Mouse (Mus musculus): Measurements from ENCODE around the gene Ip6k3. TPM values are rescaled to one million over a fixed set of nuclear protein-coding genes. Genes with fewer than 3 reads are reported as not detected.
A peak's percentile ranks its signal among the peaks of the same experiment; 100 is the strongest.

Ip6k3 gene
- polyA plus RNA-seq, 1 experiment from 2014 or later = 0.35 TPM

- no peak; the same call in 1 of the 2 replicates for ATAC-seq (replicated peaks; ENCODE audit: insufficient number of reproducible peaks, insufficient read depth, low FRiP score, low read depth)
- H3K27ac ChIP-seq = no peak overlapping the region
- H3K9ac ChIP-seq = no peak overlapping the region
- no peak overlapping the region for H3K4me3 ChIP-seq
- no peaks in the 10 kb centered on the region for H3K4me1 ChIP-seq (replicated peaks)
- H3K9me3 ChIP-seq (replicated peaks) = no peaks in the 10 kb centered on the region
- H3K27me3 ChIP-seq = no peaks in the 10 kb centered on the region
- 25% methylated on average over 3 of the region's 3 CpGs for WGBS
- H3K36me3 ChIP-seq = no peaks in the 10 kb centered on the region
- H3K4me2 ChIP-seq = no peak overlapping the region
Measured at GRCm38 (mm10) chr17:27181666-27182065, 14.1 kb upstream of the Ip6k3 start.

- Histone ChIP-seq H3K36me3 (no peaks in the 10 kb centered on the region), H3K27ac (no peak overlapping the region), H3K4me1 (replicated peaks) (no peaks in the 10 kb centered on the region; the same call in 1 of the 2 replicates), H3K9ac (no peak overlapping the region), H3K4me2 (no peak overlapping the region), H3K9me3 (replicated peaks) (no peaks in the 10 kb centered on the region), H3K27me3 (no peaks in the 10 kb centered on the region), H3K4me3 (no peak overlapping the region)
- no peak for ATAC-seq (replicated peaks; ENCODE audit: insufficient number of reproducible peaks, insufficient read depth, low FRiP score, low read depth)
- WGBS = 50% methylated on average over 12 of the region's 12 CpGs
Measured at GRCm38 (mm10) chr17:27179681-27180280, 12.2 kb upstream of the Ip6k3 start.

GRCm38 (mm10) chr17:27178427-27179177 lies 11.0 kb upstream of the Ip6k3 start:
- Histone ChIP-seq H3K27me3 (no peaks in the 10 kb centered on the region), H3K36me3 (no peaks in the 10 kb centered on the region), H3K4me1 (replicated peaks) (no peaks in the 10 kb centered on the region; the same call in 1 of the 2 replicates), H3K9me3 (replicated peaks) (no peaks in the 10 kb centered on the region), H3K27ac (no peak overlapping the region), H3K4me2 (no peak overlapping the region), H3K4me3 (no peak overlapping the region), H3K9ac (no peak overlapping the region)
- ATAC-seq (replicated peaks; ENCODE audit: insufficient number of reproducible peaks, insufficient read depth, low FRiP score, low read depth) = no peak
- 85% methylated on average over 17 of the region's 17 CpGs for WGBS

GRCm38 (mm10) chr17:27178019-27178418 lies 10.4 kb upstream of the Ip6k3 start:
- WGBS = 83% methylated on average over 9 of the region's 9 CpGs
- no peak overlapping the region for H3K27ac ChIP-seq
- no peak overlapping the region for H3K4me2 ChIP-seq
- H3K27me3 ChIP-seq = no peaks in the 10 kb centered on the region
- ATAC-seq (replicated peaks; ENCODE audit: insufficient number of reproducible peaks, insufficient read depth, low FRiP score, low read depth) = no peak
- H3K9me3 ChIP-seq (replicated peaks) = no peaks in the 10 kb centered on the region
- H3K4me1 ChIP-seq (replicated peaks) = no peaks in the 10 kb centered on the region; the same call in 1 of the 2 replicates
- no peaks in the 10 kb centered on the region for H3K36me3 ChIP-seq
- no peak overlapping the region for H3K9ac ChIP-seq
- no peak overlapping the region for H3K4me3 ChIP-seq

- H3K4me1 ChIP-seq (replicated peaks) = no peaks in the 10 kb centered on the region; the same call in 1 of the 2 replicates
- H3K27me3 ChIP-seq = no peaks in the 10 kb centered on the region
- no peak overlapping the region for H3K9ac ChIP-seq
- WGBS = 90% methylated on average over 4 of the region's 4 CpGs
- H3K4me3 ChIP-seq = no peak overlapping the region
- no peak overlapping the region for H3K4me2 ChIP-seq
- H3K27ac ChIP-seq = no peak overlapping the region
- no peak for ATAC-seq (replicated peaks; ENCODE audit: insufficient number of reproducible peaks, insufficient read depth, low FRiP score, low read depth)
- no peaks in the 10 kb centered on the region for H3K36me3 ChIP-seq
- H3K9me3 ChIP-seq (replicated peaks) = no peaks in the 10 kb centered on the region
Measured at GRCm38 (mm10) chr17:27176754-27177153, 9.2 kb upstream of the Ip6k3 start.

- 73% methylated on average over 3 of the region's 3 CpGs for WGBS
- H3K4me3 ChIP-seq = no peak overlapping the region
- H3K4me2 ChIP-seq = no peak overlapping the region
- H3K36me3 ChIP-seq = no peaks in the 10 kb centered on the region
- H3K27me3 ChIP-seq = no peaks in the 10 kb centered on the region
- no peak overlapping the region for H3K9ac ChIP-seq
- H3K9me3 ChIP-seq (replicated peaks) = no peaks in the 10 kb centered on the region
- no peak for ATAC-seq (replicated peaks; ENCODE audit: insufficient number of reproducible peaks, insufficient read depth, low FRiP score, low read depth)
- H3K4me1 ChIP-seq (replicated peaks) = no peaks in the 10 kb centered on the region; the same call in 1 of the 2 replicates
- no peak overlapping the region for H3K27ac ChIP-seq
Measured at GRCm38 (mm10) chr17:27176287-27176686, 8.7 kb upstream of the Ip6k3 start.

- no peaks in the 10 kb centered on the region for H3K36me3 ChIP-seq
- H3K9me3 ChIP-seq (replicated peaks) = no peaks in the 10 kb centered on the region
- H3K27ac ChIP-seq = no peak overlapping the region
- H3K4me2 ChIP-seq = no peak overlapping the region
- no peak overlapping the region for H3K9ac ChIP-seq
- no peak overlapping the region for H3K4me3 ChIP-seq
- no peaks in the 10 kb centered on the region; the same call in 1 of the 2 replicates for H3K4me1 ChIP-seq (replicated peaks)
- no peaks in the 10 kb centered on the region for H3K27me3 ChIP-seq
- peak; percentile 57; the same call in 1 of the 2 replicates for ATAC-seq (replicated peaks; ENCODE audit: insufficient number of reproducible peaks, insufficient read depth, low FRiP score, low read depth)
- 50% methylated on average over 14 of the region's 14 CpGs for WGBS
Measured at GRCm38 (mm10) chr17:27175196-27175874, 7.7 kb upstream of the Ip6k3 start.

GRCm38 (mm10) chr17:27173715-27174114 lies 6.1 kb upstream of the Ip6k3 start:
- Histone ChIP-seq H3K4me3 (no peak overlapping the region), H3K27me3 (no peaks in the 10 kb centered on the region), H3K4me1 (replicated peaks) (no peaks in the 10 kb centered on the region; the same call in 1 of the 2 replicates), H3K27ac (no peak overlapping the region), H3K9ac (no peak overlapping the region), H3K36me3 (no peaks in the 10 kb centered on the region), H3K9me3 (replicated peaks) (no peaks in the 10 kb centered on the region), H3K4me2 (no peak overlapping the region)
- no peak for ATAC-seq (replicated peaks; ENCODE audit: insufficient number of reproducible peaks, insufficient read depth, low FRiP score, low read depth)
- 61% methylated on average over 3 of the region's 3 CpGs for WGBS

- no peaks in the 10 kb centered on the region for H3K9me3 ChIP-seq (replicated peaks)
- H3K9ac ChIP-seq = no peak overlapping the region
- WGBS = 80% methylated on average over 9 of the region's 9 CpGs
- H3K36me3 ChIP-seq = no peaks in the 10 kb centered on the region
- no peak overlapping the region for H3K4me2 ChIP-seq
- H3K4me3 ChIP-seq = no peak overlapping the region
- H3K27ac ChIP-seq = no peak overlapping the region
- H3K27me3 ChIP-seq = no peaks in the 10 kb centered on the region
- H3K4me1 ChIP-seq (replicated peaks) = peaks cover 3% of the 10 kb centered on the region; the same call in 1 of the 2 replicates
- no peak for ATAC-seq (replicated peaks; ENCODE audit: insufficient number of reproducible peaks, insufficient read depth, low FRiP score, low read depth)
Measured at GRCm38 (mm10) chr17:27172459-27172858, 4.9 kb upstream of the Ip6k3 start.

GRCm38 (mm10) chr17:27171121-27171520 lies 3.5 kb upstream of the Ip6k3 start:
- H3K4me3 ChIP-seq = no peak overlapping the region
- H3K9me3 ChIP-seq (replicated peaks) = no peaks in the 10 kb centered on the region
- H3K4me1 ChIP-seq (replicated peaks) = peaks cover 5% of the 10 kb centered on the region; the same call in 1 of the 2 replicates
- 74% methylated on average over 5 of the region's 5 CpGs for WGBS
- no peaks in the 10 kb centered on the region for H3K27me3 ChIP-seq
- H3K4me2 ChIP-seq = no peak overlapping the region
- no peaks in the 10 kb centered on the region for H3K36me3 ChIP-seq
- H3K27ac ChIP-seq = no peak overlapping the region
- no peak for ATAC-seq (replicated peaks; ENCODE audit: insufficient number of reproducible peaks, insufficient read depth, low FRiP score, low read depth)
- H3K9ac ChIP-seq = no peak overlapping the region

- Histone ChIP-seq H3K4me2 (no peak overlapping the region), H3K27me3 (no peaks in the 10 kb centered on the region), H3K36me3 (no peaks in the 10 kb centered on the region), H3K9ac (no peak overlapping the region), H3K4me3 (no peak overlapping the region), H3K4me1 (replicated peaks) (peaks cover 5% of the 10 kb centered on the region; the same call in 1 of the 2 replicates), H3K27ac (no peak overlapping the region), H3K9me3 (replicated peaks) (no peaks in the 10 kb centered on the region)
- ATAC-seq (replicated peaks; ENCODE audit: insufficient number of reproducible peaks, insufficient read depth, low FRiP score, low read depth) = no peak
- 70% methylated on average over 11 of the region's 11 CpGs for WGBS
Measured at GRCm38 (mm10) chr17:27169952-27170695, 2.5 kb upstream of the Ip6k3 start.

All from heart, embryonic 15.5 days (tissue).